Mouse (Mus musculus): ENCODE measurements around the gene Prkcb. TPM values are rescaled to one million over a fixed set of nuclear protein-coding genes. Genes with fewer than 3 reads are reported as not detected.

Gene Prkcb
- polyA plus RNA-seq, 1 experiment from 2014 or later, result 8.7 TPM

- no peak for ATAC-seq (ENCODE audit: insufficient number of reproducible peaks, low FRiP score, low TSS enrichment, low read depth)
- 88% methylated on average over 9 of the region's 9 CpGs for WGBS
These were observed 18.7 kb downstream of the Prkcb start for GRCm38 (mm10) chr7:122307241-122307640.

GRCm38 (mm10) chr7:122308661-122309060 is 20.1 kb downstream of the Prkcb start:
- H3K9ac ChIP-seq, result no peak overlapping the region
- WGBS, result 86% methylated on average over 5 of the region's 5 CpGs
- no peaks in the 10 kb centered on the region for H3K9me3 ChIP-seq (replicated peaks)

More at GRCm38 (mm10) chr7:122307241-122307640, 18.7 kb downstream of the Prkcb start:
- H3K36me3 ChIP-seq, result no peaks in the 10 kb centered on the region
- H3K27me3 ChIP-seq, result no peaks in the 10 kb centered on the region
- H3K4me1 ChIP-seq, result no peaks in the 10 kb centered on the region
- H3K9ac ChIP-seq, result no peak overlapping the region
- H3K27ac ChIP-seq (replicated peaks), result no peak overlapping the region
- no peak overlapping the region for H3K4me3 ChIP-seq (replicated peaks)
- H3K4me2 ChIP-seq (replicated peaks), result no peak overlapping the region
- no peaks in the 10 kb centered on the region for H3K9me3 ChIP-seq (replicated peaks)

GRCm38 (mm10) chr7:122309909-122310725 is 21.6 kb downstream of the Prkcb start:
- no peaks in the 10 kb centered on the region for H3K9me3 ChIP-seq (replicated peaks)
- no peak for ATAC-seq (ENCODE audit: insufficient number of reproducible peaks, low FRiP score, low TSS enrichment, low read depth)
- 57% methylated on average over 14 of the region's 14 CpGs for WGBS

More at GRCm38 (mm10) chr7:122308661-122309060, 20.1 kb downstream of the Prkcb start:
- Histone ChIP-seq H3K4me1 (no peaks in the 10 kb centered on the region), H3K36me3 (no peaks in the 10 kb centered on the region), H3K27me3 (no peaks in the 10 kb centered on the region), H3K4me2 (replicated peaks) (no peak overlapping the region), H3K4me3 (replicated peaks) (no peak overlapping the region), H3K27ac (replicated peaks) (no peak overlapping the region)
- ATAC-seq (ENCODE audit: insufficient number of reproducible peaks, low FRiP score, low TSS enrichment, low read depth), result no peak

DNA sequence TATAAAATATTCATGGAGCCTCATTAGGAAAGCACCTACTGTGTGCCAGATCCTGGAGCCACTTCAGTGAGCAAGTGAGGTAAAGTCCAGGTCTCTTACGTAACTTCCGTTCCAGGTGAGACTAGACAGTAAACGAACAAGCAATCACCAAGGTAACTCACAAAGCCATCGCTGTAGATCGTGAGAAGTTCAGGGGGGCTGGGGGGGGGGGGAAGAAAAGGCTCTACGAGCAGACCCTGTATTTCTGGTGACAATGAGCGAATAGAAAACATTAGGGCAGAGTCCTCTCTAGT is 22.1 kb downstream of the Prkcb start:
- Histone ChIP-seq H3K9me3 (replicated peaks) (no peaks in the 10 kb centered on the region), H3K4me3 (replicated peaks) (no peak overlapping the region), H3K27ac (replicated peaks) (no peak overlapping the region), H3K4me1 (no peaks in the 10 kb centered on the region), H3K36me3 (no peaks in the 10 kb centered on the region), H3K27me3 (no peaks in the 10 kb centered on the region), H3K4me2 (replicated peaks) (no peak overlapping the region), H3K9ac (no peak overlapping the region)
- no peak for ATAC-seq (ENCODE audit: insufficient number of reproducible peaks, low FRiP score, low TSS enrichment, low read depth)
- WGBS, result 93% methylated on average over 7 of the region's 7 CpGs

More at GRCm38 (mm10) chr7:122309909-122310725, 21.6 kb downstream of the Prkcb start:
- H3K9ac ChIP-seq, result no peak overlapping the region
- no peaks in the 10 kb centered on the region for H3K27me3 ChIP-seq
- H3K27ac ChIP-seq (replicated peaks), result no peak overlapping the region
- no peak overlapping the region for H3K4me2 ChIP-seq (replicated peaks)
- no peaks in the 10 kb centered on the region for H3K36me3 ChIP-seq
- H3K4me1 ChIP-seq, result no peaks in the 10 kb centered on the region
- H3K4me3 ChIP-seq (replicated peaks), result no peak overlapping the region

- Histone ChIP-seq H3K27me3 (no peaks in the 10 kb centered on the region), H3K9ac (no peak overlapping the region), H3K36me3 (no peaks in the 10 kb centered on the region), H3K27ac (replicated peaks) (no peak overlapping the region), H3K4me3 (replicated peaks) (no peak overlapping the region), H3K9me3 (replicated peaks) (no peaks in the 10 kb centered on the region), H3K4me1 (no peaks in the 10 kb centered on the region), H3K4me2 (replicated peaks) (no peak overlapping the region)
- 85% methylated on average over 12 of the region's 12 CpGs for WGBS
- no peak for ATAC-seq (ENCODE audit: insufficient number of reproducible peaks, low FRiP score, low TSS enrichment, low read depth)
These were observed 25.3 kb downstream of the Prkcb start for GRCm38 (mm10) chr7:122313690-122314477.

DNA sequence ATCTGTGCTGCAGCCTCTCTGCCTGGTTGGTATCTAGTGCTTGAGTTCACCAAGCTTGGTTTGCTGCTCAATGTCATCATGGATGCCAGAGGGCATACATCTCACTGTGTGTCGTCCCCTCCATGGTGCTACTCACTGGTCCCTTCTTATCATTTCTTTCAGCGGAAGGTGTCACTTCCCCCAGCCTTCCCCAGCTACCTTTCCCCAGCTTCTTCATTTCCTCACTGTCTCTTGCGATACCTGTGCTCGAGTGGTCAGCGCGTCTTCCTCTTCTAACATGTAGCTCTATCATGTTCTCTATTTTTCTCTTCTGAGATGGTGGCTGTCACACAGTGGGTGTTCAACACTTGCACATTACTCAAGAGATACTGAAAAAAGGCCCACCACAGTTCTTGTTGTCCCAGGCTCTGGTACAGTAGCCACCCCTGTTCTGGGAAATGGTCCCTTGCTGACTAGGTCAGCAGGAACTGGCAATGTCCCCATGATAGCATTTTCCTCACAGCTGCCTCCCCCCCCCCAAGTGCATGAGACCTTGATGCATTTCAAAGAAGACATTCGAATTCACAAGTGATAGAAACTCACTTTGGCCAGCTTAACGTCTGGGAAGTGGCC is 27.3 kb downstream of the Prkcb start:
- Histone ChIP-seq H3K9me3 (replicated peaks) (no peaks in the 10 kb centered on the region), H3K36me3 (no peaks in the 10 kb centered on the region), H3K4me2 (replicated peaks) (no peak overlapping the region), H3K4me3 (replicated peaks) (no peak overlapping the region), H3K27me3 (no peaks in the 10 kb centered on the region), H3K27ac (replicated peaks) (no peak overlapping the region), H3K9ac (no peak overlapping the region), H3K4me1 (no peaks in the 10 kb centered on the region)
- ATAC-seq (ENCODE audit: insufficient number of reproducible peaks, low FRiP score, low TSS enrichment, low read depth), result no peak
- WGBS, result 81% methylated on average over 8 of the region's 8 CpGs

DNA sequence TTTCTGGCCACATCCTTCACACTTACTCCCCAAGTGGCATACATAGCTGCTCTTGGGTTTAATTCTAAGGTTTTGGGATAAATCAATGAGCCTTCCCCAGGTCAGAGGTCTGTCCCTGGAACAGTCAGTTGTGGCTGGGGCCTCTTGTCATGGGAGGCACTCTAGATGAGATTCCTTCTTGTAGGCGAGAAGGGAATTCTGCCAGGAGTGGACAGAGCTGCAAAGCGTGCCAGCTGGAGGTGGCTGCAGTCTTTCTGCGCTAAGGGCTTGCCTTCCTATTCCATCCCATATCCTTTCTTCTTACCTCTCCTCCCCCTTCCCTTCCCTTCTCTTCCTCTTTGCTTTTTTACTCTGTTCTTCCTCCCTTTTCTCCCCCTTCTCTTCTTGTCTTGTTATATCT is 28.1 kb downstream of the Prkcb start:
- Histone ChIP-seq H3K27ac (replicated peaks) (no peak overlapping the region), H3K36me3 (no peaks in the 10 kb centered on the region), H3K27me3 (no peaks in the 10 kb centered on the region), H3K4me1 (no peaks in the 10 kb centered on the region), H3K9ac (no peak overlapping the region), H3K4me3 (replicated peaks) (no peak overlapping the region), H3K9me3 (replicated peaks) (no peaks in the 10 kb centered on the region), H3K4me2 (replicated peaks) (no peak overlapping the region)
- ATAC-seq (ENCODE audit: insufficient number of reproducible peaks, low FRiP score, low TSS enrichment, low read depth), result no peak
- 80% methylated on average over 3 of the region's 3 CpGs for WGBS

- Histone ChIP-seq H3K4me3 (replicated peaks) (no peak overlapping the region), H3K27ac (replicated peaks) (no peak overlapping the region), H3K9me3 (replicated peaks) (no peaks in the 10 kb centered on the region), H3K4me2 (replicated peaks) (no peak overlapping the region), H3K36me3 (no peaks in the 10 kb centered on the region), H3K9ac (no peak overlapping the region), H3K27me3 (no peaks in the 10 kb centered on the region), H3K4me1 (no peaks in the 10 kb centered on the region)
- no peak for ATAC-seq (ENCODE audit: insufficient number of reproducible peaks, low FRiP score, low TSS enrichment, low read depth)
These were observed 28.9 kb downstream of the Prkcb start for GRCm38 (mm10) chr7:122317485-122317884.

DNA sequence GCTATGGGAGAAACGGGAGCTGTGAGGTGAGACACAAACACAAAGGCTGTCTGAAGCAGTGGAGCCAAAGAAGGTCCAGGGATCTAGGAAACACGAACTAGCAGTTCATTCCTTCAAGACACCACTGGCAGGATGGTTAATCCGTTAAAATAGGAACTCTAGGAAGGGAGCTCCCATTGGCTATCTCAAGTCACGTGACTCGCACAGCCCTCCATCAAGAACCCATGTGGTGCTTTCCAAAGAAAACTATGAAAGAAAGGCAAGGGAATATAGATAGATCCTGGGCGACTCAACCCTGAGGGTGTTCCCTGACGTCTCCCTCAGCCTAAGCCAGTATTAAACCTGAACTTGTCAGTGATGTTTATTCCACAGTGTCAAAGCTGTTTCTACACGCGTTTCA is 31.0 kb downstream of the Prkcb start:
- Histone ChIP-seq H3K27me3 (no peaks in the 10 kb centered on the region), H3K4me2 (replicated peaks) (no peak overlapping the region), H3K9me3 (replicated peaks) (no peaks in the 10 kb centered on the region), H3K4me1 (no peaks in the 10 kb centered on the region), H3K9ac (no peak overlapping the region), H3K4me3 (replicated peaks) (no peak overlapping the region), H3K27ac (replicated peaks) (no peak overlapping the region), H3K36me3 (no peaks in the 10 kb centered on the region)
- ATAC-seq (ENCODE audit: insufficient number of reproducible peaks, low FRiP score, low TSS enrichment, low read depth), result no peak
- 79% methylated on average over 9 of the region's 9 CpGs for WGBS

DNA sequence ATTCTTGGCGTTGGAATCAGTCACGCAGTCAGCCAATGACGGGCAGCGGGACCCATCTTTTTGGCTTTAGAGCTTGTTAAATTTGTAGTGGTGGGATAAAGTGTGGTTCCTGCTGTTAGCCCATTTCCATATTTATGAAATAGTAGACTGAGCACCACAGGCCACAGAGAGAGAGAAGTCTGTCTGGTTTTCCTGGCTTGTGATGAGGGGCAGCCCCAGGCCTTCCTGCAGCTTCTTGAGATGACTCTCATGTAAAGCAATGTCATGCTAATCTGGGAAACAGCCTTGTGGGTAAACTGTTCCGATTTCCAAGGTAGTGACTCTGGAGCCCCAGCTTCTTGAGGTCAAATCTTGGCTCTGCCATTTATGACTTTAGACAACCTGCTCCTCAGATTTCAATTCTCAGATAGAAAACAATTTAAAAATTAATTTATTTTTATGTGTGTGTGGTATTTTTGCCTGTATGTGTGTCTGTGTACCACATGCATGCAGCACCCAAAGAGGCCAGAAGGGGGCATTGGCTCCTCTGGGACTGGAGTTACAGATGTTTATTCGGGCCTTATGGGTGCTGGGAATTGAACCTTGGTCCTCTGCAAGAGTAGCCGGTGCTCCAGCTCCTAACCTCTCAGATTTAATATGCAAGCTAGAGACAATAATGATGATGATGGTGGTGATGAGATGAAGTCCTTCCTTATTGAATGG is 32.4 kb downstream of the Prkcb start:
- Histone ChIP-seq H3K4me1 (no peaks in the 10 kb centered on the region), H3K36me3 (no peaks in the 10 kb centered on the region), H3K4me2 (replicated peaks) (no peak overlapping the region), H3K9ac (no peak overlapping the region), H3K9me3 (replicated peaks) (no peaks in the 10 kb centered on the region), H3K4me3 (replicated peaks) (no peak overlapping the region), H3K27me3 (no peaks in the 10 kb centered on the region), H3K27ac (replicated peaks) (no peak overlapping the region)
- no peak for ATAC-seq (ENCODE audit: insufficient number of reproducible peaks, low FRiP score, low TSS enrichment, low read depth)
- WGBS, result 87% methylated on average over 7 of the region's 7 CpGs

GRCm38 (mm10) chr7:122322038-122322690 is 33.6 kb downstream of the Prkcb start:
- Histone ChIP-seq H3K27ac (replicated peaks) (no peak overlapping the region), H3K36me3 (no peaks in the 10 kb centered on the region)
- ATAC-seq (ENCODE audit: insufficient number of reproducible peaks, low FRiP score, low TSS enrichment, low read depth), result no peak

More at GRCm38 (mm10) chr7:122322038-122322690, 33.6 kb downstream of the Prkcb start:
- no peaks in the 10 kb centered on the region for H3K27me3 ChIP-seq
- WGBS, result 67% methylated on average over 8 of the region's 8 CpGs
- H3K9ac ChIP-seq, result no peak overlapping the region
- no peaks in the 10 kb centered on the region for H3K4me1 ChIP-seq
- H3K4me3 ChIP-seq (replicated peaks), result no peak overlapping the region
- no peaks in the 10 kb centered on the region for H3K9me3 ChIP-seq (replicated peaks)
- H3K4me2 ChIP-seq (replicated peaks), result no peak overlapping the region

All from embryonic facial prominence, embryonic 15.5 days (tissue).